ENCODE assay signal across 10 mouse cellular contexts in the genomic region with DNA sequence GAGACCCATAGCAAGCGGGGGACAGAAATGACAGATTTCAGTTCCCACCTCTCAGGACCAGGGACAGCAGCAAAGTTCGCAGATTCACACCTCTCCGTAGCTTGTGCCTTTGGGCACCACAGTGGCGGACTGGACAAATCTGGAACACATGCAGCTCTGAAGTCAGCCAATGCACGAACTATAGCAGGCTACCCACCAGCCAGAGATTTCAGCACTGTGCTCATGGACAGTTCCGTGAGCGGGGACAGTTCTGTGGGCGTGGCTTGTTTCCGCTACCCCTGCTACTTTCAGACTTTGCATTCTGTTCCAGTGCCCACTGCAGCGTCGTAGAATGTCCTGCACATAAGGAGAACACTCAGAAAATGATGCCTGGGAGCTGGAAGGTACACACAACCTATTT. TPM values are rescaled to one million over a fixed set of nuclear protein-coding genes. Genes with fewer than 3 reads are reported as not detected.
A peak's percentile ranks its signal among the peaks of the same experiment; 100 is the strongest.
DNase-seq lines count a peak whose midpoint lies in the region; ATAC-seq and TF ChIP-seq lines count a peak whose summit lies in the region.
"Had no signal": no experiment of that assay in that cellular context is flagged by ENCODE, and none has a peak within 500 bp of the region (broad histone marks: within the 10 kb centered on the region; RNA-seq: fewer than 3 reads in every experiment).

No protein-coding gene starts in this region.

- TF ChIP-seq CTCF in cerebellum, adult 2 months (IDR thresholded peaks at IDR 0.05; ENCODE audit: borderline replicate concordance, insufficient read depth, low read depth, low read length): no peak

- no peaks in the 10 kb centered on the region for H3K27me3 ChIP-seq in heart, embryonic 11.5 days (ENCODE audit: control insufficient read depth, insufficient read depth, low read length)
- no peaks in the 10 kb centered on the region for H3K27me3 ChIP-seq in limb, embryonic 11.5 days (ENCODE audit: control insufficient read depth, insufficient read depth, low read length)
- no peaks in the 10 kb centered on the region; the same call in 1 of the 2 replicates for H3K27me3 ChIP-seq in cerebellum, adult 2 months (ENCODE audit: control insufficient read depth, insufficient read depth, low read length)
- H3K27me3 ChIP-seq: CH12.LX; embryonic facial prominence, embryonic 12.5 days had no signal

- no peaks in the 10 kb centered on the region for H3K4me1 ChIP-seq in heart, embryonic 11.5 days (ENCODE audit: control insufficient read depth, insufficient read depth, low read length)
- no peaks in the 10 kb centered on the region for H3K4me1 ChIP-seq in limb, embryonic 11.5 days (ENCODE audit: control insufficient read depth, insufficient read depth, low read length)
- H3K4me1 ChIP-seq in cerebellum, adult 2 months (ENCODE audit: control insufficient read depth, insufficient read depth, low read length): no peaks in the 10 kb centered on the region; the same call in 1 of the 2 replicates
- H3K4me1 ChIP-seq: embryonic facial prominence, embryonic 12.5 days had no signal

- no peak overlapping the region for H3K9ac ChIP-seq in heart, embryonic 11.5 days (ENCODE audit: low read depth, low read length)
- H3K9ac ChIP-seq in limb, embryonic 11.5 days (ENCODE audit: low read length): no peak overlapping the region
- H3K9ac ChIP-seq: embryonic facial prominence, embryonic 12.5 days had no signal

- WGBS in heart, embryonic 11.5 days (ENCODE audit: insufficient replicate concordance): 24% methylated on average over 11 of the region's 11 CpGs
- WGBS in limb, embryonic 11.5 days: 20% methylated on average over 11 of the region's 11 CpGs
- 25% methylated on average over 11 of the region's 11 CpGs for WGBS in cerebellum, adult 2 months

- H3K4me3 ChIP-seq in heart, embryonic 11.5 days (ENCODE audit: low read depth, low read length): no peak overlapping the region
- no peak overlapping the region for H3K4me3 ChIP-seq in limb, embryonic 11.5 days (ENCODE audit: low read depth, low read length)
- H3K4me3 ChIP-seq in cerebellum, adult 2 months (replicated peaks; ENCODE audit: insufficient read depth, low read depth, low read length): no peak overlapping the region
- H3K4me3 ChIP-seq: embryonic facial prominence, embryonic 12.5 days had no signal

- no peak overlapping the region for H3K27ac ChIP-seq in heart, embryonic 11.5 days (ENCODE audit: low read depth, low read length)
- H3K27ac ChIP-seq in limb, embryonic 11.5 days (replicated peaks; ENCODE audit: low read depth, low read length): no peak overlapping the region
- no peak overlapping the region for H3K27ac ChIP-seq in cerebellum, adult 2 months (ENCODE audit: insufficient read depth, low read length)
- H3K27ac ChIP-seq: embryonic facial prominence, embryonic 12.5 days had no signal

- DNase-seq in heart, postnatal 14 days: peak; percentile 31 to 59
- peak; percentile 6 for DNase-seq in urinary bladder, postnatal 14 days (ENCODE audit: low spot score)
- DNase-seq in urinary bladder, postnatal 10 days (ENCODE audit: low spot score): no peak
- DNase-seq in limb, embryonic 11.5 days (ENCODE audit: low spot score): peak; percentile 91
- no peak for DNase-seq in cerebellum, postnatal 25 days
- DNase-seq in cerebellum, adult 2 months: no peak

- no peaks in the 10 kb centered on the region for H3K9me3 ChIP-seq in heart, embryonic 11.5 days (replicated peaks; ENCODE audit: control insufficient read depth, low read length)
- no peaks in the 10 kb centered on the region for H3K9me3 ChIP-seq in limb, embryonic 11.5 days (ENCODE audit: control insufficient read depth, low read length)
- H3K9me3 ChIP-seq: embryonic facial prominence, embryonic 12.5 days had no signal

- no peak for ATAC-seq in heart, embryonic 11.5 days (replicated peaks; ENCODE audit: insufficient number of reproducible peaks, low FRiP score, low TSS enrichment)
- no peak for ATAC-seq in limb, embryonic 11.5 days (ENCODE audit: insufficient number of reproducible peaks, low FRiP score, low TSS enrichment, low read depth)
- ATAC-seq in inflammation-experienced regulatory T-cells, adult 6 months: no peak

- H3K4me2 ChIP-seq in heart, embryonic 11.5 days: no peak overlapping the region
- H3K4me2 ChIP-seq in limb, embryonic 11.5 days (ENCODE audit: low read depth, severe bottlenecking): no peak overlapping the region
- H3K4me2 ChIP-seq: embryonic facial prominence, embryonic 12.5 days had no signal

- H3K36me3 ChIP-seq in heart, embryonic 11.5 days (ENCODE audit: control insufficient read depth, insufficient read depth, low read length): no peaks in the 10 kb centered on the region
- no peaks in the 10 kb centered on the region for H3K36me3 ChIP-seq in limb, embryonic 11.5 days (ENCODE audit: control insufficient read depth, insufficient read depth, low read length)
- H3K36me3 ChIP-seq: embryonic facial prominence, embryonic 12.5 days had no signal

- no peak for TF ChIP-seq POLR2A in cerebellum, adult 2 months (IDR thresholded peaks at IDR 0.05; ENCODE audit: borderline replicate concordance, insufficient read depth, low read length)

- intact Hi-C loops in heart, postnatal 14 days (cut with DNase I): no loop called here

RNA-seq across cellular contexts. Expression of a gene that starts 49.5 kb away (rescaled TPM):
- total RNA-seq in heart, postnatal 14 days (2021): 10 to 100 TPM; 13.5 to 16.1 TPM
- 50.5 and 57.8 TPM in 2 replicates for polyA plus RNA-seq in heart, embryonic 11.5 days (2014; fragmentation: Nextera tagmentation; extraction: Ambion mirVana)
- 122 and 124 TPM in 2 replicates for polyA plus RNA-seq in limb, embryonic 11.5 days (2014; fragmentation: Nextera tagmentation; extraction: Ambion mirVana)
- 100 to 1,000 TPM in 1 of 3 experiments, 10 to 100 TPM in 2; 92.0 to 101 (median 97.8) TPM for polyA plus RNA-seq in inflammation-experienced regulatory T-cells, adult 6 months (2017; shearing (Covaris generic))
- polyA plus RNA-seq in cerebellum, adult 2 months (2012; rRNA removed): 41.0 and 43.3 TPM in 2 replicates

Comparison
In these comparisons a context has a peak if more than half of its experiments do, and no peak if none do; other contexts are left out.
1. DNase-seq: peak in heart, postnatal 14 days (2 of 2), urinary bladder, postnatal 14 days (single experiment) and limb, embryonic 11.5 days (single experiment); none in urinary bladder, postnatal 10 days (single experiment), cerebellum, postnatal 25 days (0 of 2) and cerebellum, adult 2 months (0 of 2).